Mouse (Mus musculus): ENCODE results near the gene Igsf21.

GRCm38 (mm10) chr4:140000911-140001310 is 245.7 kb downstream of the Igsf21 start:
- TF ChIP-seq TCF3 (IDR thresholded peaks at IDR 0.05; ENCODE audit: insufficient read length, low read depth) (no peak), POLR2A (IDR thresholded peaks at IDR 0.05; ENCODE audit: insufficient read length, low read depth) (no peak), MYOD1 (IDR thresholded peaks at IDR 0.05; ENCODE audit: control insufficient read depth in 1 of 3, insufficient read length in 2 of 3, low read depth in 2 of 3) (no peak), USF1 (IDR thresholded peaks at IDR 0.05; ENCODE audit: low read depth) (no peak), SRF (IDR thresholded peaks at IDR 0.05; ENCODE audit: control insufficient read depth, insufficient read length, low read depth) (no peak), POLR2AphosphoS2 (IDR thresholded peaks at IDR 0.05; ENCODE audit: insufficient read length, low read depth) (no peak)

Measured in myocyte (in vitro differentiated cells).